Mouse (Mus musculus) frontal cortex, adult 2 months (tissue): ENCODE measurements around the gene Ddit4. TPM values are rescaled to one million over a fixed set of nuclear protein-coding genes. Genes with fewer than 3 reads are reported as not detected.

ENCODE experiments used
- DNase-seq, 2 experiments: peaks; one replicate each; pipeline ENCODE4 v3.0.0; 2022; ENCODE audit warnings: low spot score in 1 of 2; ENCODE audit errors: extremely low spot score in 1 of 2
- polyA plus RNA-seq: library from polyadenylated mRNA; depleted of rRNA; stranded (reverse); fragments of >200 nt; gene quantifications from 2 replicates; pipeline ENCODE4 v1.2.3, GENCODE M21; 2012

Ddit4 gene
- polyA plus RNA-seq, 1 experiment, result 46.3 TPM

- DNase-seq, result no peak
Measured at GRCm38 (mm10) chr10:59949783-59950605, 1.6 kb downstream of the Ddit4 start.

DNA sequence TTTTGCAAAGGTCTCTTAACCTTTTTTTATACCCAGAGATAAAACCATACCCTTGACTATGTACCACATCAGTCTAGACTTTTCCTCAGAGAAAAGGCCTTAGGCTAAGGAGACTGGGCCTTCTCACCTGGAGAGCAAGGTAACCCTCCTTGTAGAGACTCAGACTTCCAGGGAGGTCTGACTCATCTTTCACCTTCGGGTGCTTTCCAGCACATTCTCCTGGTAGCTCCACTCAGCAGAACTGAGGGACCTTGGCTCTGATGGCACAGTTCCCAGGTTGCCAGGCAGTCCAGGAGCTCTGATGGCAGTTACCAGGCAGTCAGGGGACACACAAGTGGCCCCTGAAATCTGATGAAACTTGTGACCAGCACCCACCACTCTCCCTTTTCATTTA is 2.4 kb downstream of the Ddit4 start:
- no peak for DNase-seq

DNA sequence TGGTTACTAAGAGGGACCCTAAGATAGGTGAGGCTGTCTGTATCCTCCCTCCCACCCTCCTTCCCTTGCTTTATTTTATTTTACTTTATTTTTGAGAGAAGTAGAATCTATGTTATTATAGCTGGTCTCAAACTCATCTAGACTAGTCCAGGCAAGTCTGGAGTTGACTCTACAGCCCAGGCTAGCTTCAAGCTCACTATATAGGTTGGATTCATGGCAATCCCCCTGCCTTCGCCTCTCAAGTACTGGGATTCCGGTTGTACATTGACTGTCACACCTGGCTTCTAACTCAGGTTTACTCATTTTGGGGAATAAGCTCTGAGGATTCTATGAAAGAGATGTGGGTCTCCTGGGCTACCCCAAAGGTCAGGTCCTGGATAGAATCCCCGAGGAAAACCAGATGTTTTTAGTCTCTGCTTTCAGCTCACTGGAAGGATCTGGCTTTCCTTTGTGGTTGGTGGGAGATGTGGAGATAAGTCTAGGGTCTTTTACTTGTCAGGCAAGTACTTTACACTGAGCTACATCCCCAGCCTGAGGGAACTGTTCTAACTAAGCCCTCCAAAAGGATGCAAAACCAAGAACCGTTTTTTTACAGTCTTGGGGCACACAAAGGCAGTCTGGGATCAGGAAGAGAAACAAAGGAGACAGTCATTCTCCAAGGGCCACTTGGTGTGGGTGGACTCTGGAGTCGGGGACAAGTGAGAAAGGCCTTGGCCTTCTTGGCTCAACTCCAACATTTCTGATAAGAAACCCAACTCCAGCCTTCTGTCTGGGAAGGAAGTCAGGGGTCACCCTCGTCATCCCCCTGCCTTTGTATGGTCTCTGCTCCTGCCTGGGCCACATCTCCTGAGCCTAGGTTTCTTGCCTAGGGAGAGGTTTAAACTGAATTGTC is 3.0 kb downstream of the Ddit4 start:
- DNase-seq, result no peak

DNA sequence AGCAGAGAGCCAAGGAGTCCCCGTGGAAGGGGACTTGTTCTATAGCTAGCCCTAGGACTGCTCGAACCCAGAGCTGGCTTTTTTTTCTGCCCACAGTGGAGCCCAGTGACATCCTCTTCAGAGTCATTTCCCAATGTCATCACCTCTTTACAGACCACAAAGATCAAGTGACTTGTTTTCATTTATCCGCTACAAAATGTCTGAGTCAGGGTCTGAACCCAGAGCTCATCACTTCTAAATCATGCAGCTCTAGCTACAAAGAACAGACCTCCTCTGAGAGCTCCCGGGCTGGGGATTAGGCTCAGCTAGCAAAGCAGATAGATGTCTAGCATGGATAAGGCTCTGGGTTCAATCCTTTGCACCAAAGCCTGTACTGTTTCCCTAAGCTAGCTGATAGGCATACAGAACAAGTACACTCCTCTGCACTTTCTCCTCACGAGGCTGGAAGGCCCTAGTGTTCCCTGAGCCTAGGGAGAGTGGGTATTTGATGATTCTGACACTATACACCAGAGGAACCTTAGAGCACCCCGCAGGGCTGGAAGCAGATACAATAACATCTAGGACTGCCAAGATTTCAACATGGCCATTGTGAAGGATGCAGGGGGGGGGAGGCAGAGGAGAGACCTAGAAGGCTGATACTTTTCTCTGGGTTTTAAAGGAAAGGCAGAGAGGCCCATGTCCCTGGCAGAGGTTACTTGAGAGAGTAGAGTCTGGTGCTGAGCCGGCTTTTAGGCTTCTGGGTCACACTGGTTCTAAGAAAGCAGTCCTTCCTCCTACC is 4.1 kb downstream of the Ddit4 start:
- DNase-seq, result no peak

DNA sequence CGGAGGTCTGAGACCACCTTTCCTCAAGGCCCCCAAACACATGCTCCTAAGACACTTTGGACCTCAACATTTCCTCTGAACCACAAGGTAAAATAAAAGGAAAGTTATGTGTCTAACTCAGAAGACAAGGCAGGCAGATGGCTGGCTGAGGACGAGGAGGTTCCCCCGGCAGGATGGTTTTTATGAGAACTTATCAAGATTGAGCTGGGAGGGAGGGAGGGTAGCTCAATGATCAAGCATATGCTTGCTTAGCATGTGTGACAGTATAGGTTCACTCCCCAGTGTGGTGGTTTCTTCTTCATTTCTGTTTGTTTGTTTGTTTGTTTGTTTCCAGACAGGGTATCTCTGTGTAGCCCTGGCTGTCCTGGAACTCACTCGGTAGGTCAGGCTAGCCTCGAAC is 5.3 kb downstream of the Ddit4 start:
- no peak for DNase-seq

DNA sequence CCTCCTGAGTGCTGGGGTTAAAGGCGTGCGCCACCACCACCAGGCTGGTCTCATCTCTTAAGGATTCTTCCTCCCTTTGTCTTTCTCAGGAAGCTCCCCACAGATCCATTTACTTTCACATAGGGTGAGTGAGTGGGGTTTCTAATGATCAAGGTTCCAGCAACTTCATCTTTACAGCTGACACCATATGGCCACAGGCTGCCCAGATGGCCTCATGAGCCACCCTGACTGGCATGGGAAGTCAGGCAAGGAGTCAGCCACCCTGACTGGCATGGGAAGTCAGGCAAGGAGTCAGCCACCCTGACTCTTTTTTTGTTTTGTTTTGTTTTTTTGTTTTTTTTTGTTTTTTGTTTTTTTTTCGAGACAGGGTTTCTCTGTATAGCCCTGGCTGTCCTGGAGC is 6.2 kb downstream of the Ddit4 start:
- DNase-seq, result no peak

- peak in 1 of 2 experiments; percentile 83 for DNase-seq
Measured at GRCm38 (mm10) chr10:59943421-59943989, 8.1 kb downstream of the Ddit4 start.

DNA sequence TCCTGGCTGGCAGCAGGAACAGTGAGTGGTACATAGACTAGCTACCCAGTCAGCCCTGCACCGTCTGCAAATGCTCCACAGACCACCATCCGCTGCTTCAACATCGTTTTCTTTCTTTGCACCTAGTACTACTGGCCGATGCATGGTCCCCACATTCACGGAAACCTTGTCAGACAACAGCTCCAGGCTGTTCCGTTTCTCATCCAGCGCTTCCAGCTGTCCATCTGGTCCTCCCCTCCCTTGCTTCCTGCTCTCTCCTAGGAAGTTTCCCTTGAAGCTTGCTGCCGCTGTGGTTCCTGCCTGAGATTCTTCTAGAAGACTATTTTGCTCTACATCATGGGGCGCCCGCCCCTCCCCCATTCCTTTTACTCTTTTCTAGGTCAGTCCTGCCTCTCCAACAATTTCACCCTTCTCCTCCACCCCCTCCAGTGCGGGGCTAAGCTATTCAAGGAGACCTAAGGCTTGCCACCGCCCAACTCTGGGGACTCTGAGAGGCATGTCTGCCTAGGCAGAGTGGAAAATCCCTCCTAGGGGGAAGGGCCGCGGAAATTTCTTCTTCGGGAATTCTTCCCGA is 8.7 kb downstream of the Ddit4 start:
- peak; percentile 78 to 83 for DNase-seq

- peak in 1 of 2 experiments; percentile 53 for DNase-seq
Measured at GRCm38 (mm10) chr10:59942281-59942846, 9.3 kb downstream of the Ddit4 start.

- DNase-seq, result no peak
Measured at GRCm38 (mm10) chr10:59939081-59939480, 12.6 kb downstream of the Ddit4 start.

DNA sequence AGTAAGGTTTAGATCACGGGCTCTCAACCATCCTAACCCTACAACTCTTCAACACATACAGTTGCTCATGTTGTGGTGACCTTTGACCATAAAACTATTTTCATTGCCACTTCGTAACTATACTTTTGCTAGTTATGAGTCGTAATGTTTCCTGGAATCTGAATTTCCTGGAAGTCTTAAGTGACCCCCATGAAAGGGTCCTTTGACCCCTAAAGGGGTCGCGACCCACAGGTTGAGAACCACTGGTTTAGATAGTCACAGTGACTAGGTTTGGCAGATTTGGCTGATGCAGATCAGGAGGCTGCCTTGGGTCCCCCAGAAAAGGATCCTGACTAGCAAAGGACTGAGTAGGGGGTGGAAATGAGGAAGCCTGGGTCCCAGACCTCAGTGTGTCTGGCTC is 13.0 kb downstream of the Ddit4 start:
- DNase-seq, result no peak

- no peak for DNase-seq
Measured at GRCm38 (mm10) chr10:59936058-59936856, 15.4 kb downstream of the Ddit4 start.

GRCm38 (mm10) chr10:59934039-59934438 is 17.6 kb downstream of the Ddit4 start:
- DNase-seq, result no peak

DNA sequence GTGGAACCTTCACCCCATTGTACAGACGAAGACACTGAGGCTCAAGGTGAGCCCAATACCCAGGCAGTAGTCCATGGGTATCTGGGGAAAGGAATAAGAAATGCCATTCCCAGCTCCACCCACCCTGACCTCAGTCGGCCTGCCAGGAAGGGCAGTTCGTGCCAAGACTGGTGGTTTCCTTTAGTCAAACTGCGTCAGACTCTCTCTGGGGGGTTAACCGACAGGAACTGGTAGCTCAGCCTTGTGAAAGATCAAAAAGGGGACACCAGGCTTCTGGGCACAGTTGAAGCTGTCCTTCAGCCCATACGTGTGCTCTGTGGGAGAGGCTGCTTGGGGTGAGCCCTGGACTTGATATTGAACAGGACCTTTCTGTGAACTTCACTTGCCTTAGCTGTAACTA is 19.1 kb downstream of the Ddit4 start:
- DNase-seq, result no peak

- peak in 1 of 2 experiments; percentile 64 for DNase-seq
Measured at GRCm38 (mm10) chr10:59930996-59931395, 20.6 kb downstream of the Ddit4 start.

DNA sequence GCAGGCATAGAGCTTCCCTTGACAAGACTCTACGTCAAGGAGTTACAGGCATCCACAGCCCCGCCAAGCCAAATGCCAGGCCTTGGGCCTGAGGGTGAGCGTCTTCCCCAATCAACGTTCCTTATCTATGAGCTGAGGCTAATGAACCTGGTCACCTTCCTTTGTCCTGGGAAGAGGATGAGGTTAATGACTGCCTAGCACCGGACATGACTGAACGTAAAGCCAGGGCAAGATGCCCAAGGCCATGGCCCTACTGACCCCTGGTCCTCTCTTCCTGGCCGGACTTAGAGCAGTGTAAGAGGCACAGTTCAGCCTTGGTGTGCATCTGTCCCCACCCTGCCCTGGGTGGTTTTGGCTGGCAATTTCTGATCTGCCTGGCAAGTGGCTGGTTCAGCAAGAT is 22.4 kb downstream of the Ddit4 start:
- no peak for DNase-seq

DNA sequence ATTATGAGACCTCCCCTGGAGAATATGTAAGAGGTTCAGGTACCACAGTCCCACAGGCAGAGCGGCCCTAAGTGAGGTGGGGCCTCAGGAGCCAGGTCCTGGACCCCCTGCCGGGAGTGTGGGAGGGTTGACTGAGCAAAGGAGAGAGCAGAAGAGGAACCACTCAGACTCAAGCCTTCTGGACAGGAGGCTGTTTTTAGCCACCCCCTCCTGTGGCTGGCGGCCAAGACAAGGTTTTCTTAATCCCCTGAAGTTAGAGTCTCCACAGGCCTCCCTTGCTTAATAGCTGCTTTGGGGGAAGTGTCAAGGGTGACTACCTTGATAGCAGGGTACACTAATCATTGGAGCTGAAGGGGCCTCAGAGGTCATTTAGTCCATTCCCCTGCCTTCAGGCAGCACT is 27.3 kb downstream of the Ddit4 start:
- no peak for DNase-seq

DNA sequence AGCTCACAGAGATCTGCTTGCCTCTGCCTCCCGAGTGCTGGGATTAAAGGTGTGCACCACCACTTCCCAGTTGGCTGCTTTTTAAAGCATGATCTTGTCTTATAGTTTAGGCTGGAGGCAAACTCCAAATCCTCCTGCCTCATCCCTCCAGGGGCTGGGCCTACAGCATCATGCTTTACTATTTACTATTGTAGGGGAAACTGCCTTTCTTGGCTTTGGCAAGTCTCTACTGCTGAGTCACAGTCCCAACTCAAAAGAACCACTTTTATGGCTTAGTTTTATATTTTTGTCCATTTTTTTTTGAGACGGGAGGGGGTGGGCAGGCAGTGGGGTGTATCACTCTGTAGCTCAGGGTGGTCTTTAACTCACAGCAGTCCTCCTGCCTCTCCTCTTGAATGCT is 28.1 kb downstream of the Ddit4 start:
- no peak for DNase-seq
